Mouse (Mus musculus): ENCODE measurements at regions not wholly inside any gene's neighbourhood (a gene's known extent, or its start where the extent isn't known, plus 50 kb on each side); places are given as distances from the start of the nearest gene placed in this dataset.

DNA sequence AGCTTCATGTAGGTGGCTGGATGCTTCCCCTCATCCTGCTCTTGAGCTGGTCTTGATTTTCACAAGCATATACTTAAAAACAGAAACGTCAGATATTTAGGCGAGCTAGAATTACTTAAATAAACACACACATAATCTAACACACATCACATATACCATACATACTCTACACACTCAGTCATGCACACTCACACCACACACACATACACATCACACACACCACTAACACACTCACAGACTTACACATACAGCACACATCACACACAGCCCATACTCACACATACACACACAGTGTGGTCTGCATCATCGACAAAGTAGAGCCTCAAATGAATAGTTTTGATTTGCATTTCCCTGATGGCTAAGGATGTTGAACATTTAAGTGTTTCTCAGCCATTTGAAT is 116.9 kb downstream of the Spry2 start:
- no peak for DNase-seq (ENCODE audit: low read depth, low spot score)

DNA sequence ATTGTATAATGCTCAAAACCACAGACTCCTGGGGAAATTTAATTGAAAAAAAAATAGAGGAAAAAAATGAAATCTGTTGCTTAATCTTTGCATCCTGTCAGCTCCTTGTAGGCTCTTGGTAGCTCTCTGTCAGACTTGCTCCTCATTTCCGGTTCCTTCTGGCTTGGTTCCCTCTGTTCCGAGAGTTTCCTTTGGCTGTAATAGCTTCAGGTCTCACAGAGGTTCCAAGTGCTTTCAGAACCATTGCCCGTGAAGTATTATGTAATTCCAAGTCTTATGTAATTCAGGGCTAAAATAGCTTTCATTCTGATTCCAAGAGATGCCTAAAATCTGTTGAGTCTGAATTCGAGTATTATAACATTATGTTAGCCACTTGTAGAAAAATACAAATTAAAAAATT is 117.3 kb downstream of the Spry2 start:
- no peak for DNase-seq (ENCODE audit: low read depth, low spot score)

DNA sequence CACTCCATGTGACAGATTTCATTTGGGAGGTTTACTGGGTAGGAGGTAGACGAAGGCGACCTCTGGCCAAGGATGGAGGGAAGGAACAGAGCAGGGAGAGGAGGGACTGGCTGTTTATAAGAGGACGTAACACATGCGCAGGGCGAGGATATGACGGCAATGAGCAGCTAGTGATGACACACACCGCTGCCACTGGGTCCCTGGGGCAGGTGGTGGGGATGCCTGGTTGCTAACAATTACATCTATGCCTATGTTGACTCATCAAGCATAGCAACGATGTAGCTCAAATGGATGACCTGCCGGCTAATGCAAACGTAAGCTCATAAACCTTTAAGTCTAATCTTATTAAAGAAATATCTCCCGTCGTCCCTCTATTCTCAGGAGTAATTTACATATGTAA is 122.9 kb downstream of the Spry2 start:
- no peak for DNase-seq (ENCODE audit: low read depth, low spot score)

DNA sequence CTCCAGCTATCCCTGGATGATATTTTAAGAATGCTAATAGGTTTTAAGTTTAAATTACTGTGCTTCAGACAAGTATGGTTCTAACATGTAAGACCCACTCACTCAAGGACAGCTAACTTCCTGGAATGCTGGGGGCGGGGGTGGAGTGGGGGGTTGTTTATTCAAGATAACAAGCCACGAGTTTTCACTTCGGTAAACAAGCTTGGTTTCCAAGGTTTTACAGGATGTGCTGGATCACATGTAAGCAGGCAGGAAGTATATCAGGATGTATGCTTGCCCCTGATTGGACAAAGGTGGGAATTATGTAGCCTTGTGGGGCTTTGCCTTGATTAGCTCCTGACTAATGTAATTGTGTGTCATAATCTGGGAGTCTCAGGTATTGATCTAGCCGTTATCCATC is 129.5 kb downstream of the Spry2 start:
- DNase-seq (ENCODE audit: low read depth, low spot score) = no peak

DNA sequence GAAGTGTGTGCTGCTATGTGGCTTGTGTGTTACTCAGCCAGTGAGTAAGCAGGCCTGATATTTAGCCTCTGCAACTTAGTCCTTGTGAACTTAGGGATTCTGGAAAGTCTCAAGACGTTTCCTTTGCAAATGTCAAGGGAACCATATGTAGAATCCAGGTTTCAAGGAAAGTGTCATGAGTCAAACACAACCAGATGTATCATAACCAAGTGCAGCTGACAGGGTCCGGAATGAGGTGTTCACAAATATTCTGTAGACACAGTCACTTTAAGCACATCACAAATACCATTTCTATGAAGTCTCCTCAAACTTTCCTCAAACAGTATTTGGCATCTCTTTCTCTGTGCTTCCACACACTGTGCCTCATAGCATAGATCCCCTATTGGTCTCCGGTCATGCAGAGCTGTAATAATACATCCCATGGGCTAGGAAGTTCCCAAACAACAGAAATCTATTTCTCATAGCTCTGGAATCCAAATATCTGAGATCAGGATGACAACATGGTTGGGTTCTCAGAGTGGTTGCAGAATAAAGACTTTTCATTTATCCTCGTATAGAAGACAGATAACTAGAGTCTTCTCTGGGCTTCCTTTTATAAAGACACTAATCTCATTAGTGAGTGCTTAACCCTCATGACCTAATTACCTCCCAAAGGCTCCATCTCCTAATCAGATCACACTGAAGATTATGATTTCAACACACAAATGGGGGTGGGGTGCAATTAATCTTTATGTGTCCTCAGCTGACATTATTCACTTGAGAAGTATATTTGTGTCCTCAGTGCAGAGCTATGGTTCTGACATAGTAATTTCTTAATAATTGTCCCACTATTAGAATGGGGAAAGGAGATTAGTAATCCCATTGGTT is 143.9 kb downstream of the Spry2 start:
- DNase-seq (ENCODE audit: low read depth, low spot score) = no peak

DNA sequence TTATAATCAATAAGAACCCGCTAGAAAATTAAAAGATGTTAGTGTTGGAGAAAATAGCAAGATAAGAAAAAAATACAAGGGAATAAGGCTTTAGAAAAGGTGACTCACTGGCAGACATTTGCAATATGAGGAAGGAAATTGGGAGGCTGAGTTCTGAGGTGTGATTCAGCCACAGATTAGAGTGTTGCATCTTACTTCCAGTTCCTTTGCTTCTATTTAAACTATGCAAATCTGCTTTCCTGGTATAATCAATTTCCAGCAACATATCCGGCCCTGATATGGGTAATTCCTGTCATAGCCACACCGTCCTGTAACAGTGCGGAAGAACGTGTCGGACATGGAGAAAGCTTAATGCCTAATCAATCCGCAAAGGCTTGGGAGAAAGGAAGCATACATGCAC is 144.9 kb downstream of the Spry2 start:
- no peak for DNase-seq (ENCODE audit: low read depth, low spot score)

DNA sequence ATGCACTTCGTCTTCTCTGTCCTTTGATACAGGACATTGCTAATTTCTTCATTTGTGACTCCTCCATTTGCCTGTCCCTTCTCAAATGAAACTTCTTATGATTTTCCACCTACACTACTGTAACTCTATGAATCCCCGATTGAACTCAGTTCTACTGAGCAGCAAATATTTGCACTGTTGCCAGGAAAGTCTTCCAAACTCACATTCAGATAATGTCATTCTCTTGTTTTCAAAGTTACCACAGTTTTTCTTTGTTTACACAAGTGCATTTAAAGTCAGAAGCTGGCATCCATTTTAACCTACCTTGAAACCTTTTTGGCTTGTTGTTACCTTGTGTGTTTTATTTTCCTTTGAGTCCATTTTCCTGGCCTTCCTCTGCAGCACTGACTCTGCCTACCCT is 152.0 kb downstream of the Spry2 start:
- DNase-seq (ENCODE audit: low read depth, low spot score) = no peak

DNA sequence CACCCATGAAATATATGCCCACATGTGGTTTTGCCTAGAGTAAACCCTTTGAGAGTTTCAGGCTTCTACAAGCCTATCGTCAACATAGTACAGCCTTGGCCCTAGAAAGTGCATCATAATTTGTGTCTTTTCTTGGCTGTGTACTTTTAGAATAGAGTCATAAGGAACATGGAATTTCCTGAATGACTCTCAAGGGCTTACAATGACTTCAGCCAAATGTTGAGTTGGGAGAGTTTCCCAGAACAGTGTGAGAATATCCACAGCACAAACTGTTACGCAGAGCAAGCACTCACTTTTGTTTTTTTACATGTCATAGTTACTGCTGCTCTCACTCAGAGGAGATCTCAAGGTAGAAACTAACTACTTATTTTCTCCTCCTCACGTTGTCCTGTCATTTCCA is 152.5 kb downstream of the Spry2 start:
- no peak for DNase-seq (ENCODE audit: low read depth, low spot score)

DNA sequence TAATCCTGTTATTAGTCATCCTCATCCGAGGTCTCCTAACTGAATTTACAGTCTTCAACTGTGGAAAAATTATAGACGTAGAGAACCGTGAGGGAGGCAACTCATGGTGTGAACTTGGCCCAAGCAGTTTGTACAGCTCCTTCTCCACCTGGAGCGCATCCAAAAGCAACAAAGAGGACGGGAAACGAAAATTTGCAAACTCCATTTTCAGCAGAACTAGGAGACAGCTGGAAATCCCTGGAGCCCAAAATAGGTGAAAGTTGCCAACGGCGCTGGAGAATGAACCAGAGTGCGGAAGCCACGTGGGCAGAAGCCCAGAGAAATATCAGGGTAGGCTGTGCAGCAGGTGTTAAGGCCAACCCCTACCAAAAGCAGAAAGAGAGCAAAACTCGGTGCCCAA is 155.7 kb downstream of the Spry2 start:
- DNase-seq (ENCODE audit: low read depth, low spot score) = no peak

DNA sequence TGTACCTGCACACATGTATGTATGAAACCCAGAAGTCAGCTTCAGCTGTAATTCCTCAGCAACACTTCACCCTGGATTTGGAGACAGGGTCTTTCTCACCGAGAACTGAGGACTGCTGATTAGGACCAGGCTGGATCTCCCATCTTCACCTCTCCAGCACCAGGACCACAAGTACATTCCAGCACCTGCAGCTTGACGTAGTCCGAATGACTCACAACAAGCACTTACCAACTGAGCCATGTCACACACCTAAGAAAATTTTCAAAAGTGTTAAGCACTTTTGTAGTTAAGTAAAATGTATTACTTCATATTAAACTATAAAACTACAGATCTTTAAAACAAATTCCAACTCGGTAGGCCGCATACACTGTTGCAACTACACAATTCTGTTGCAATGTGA is 158.1 kb downstream of the Spry2 start:
- DNase-seq (ENCODE audit: low read depth, low spot score) = no peak

DNA sequence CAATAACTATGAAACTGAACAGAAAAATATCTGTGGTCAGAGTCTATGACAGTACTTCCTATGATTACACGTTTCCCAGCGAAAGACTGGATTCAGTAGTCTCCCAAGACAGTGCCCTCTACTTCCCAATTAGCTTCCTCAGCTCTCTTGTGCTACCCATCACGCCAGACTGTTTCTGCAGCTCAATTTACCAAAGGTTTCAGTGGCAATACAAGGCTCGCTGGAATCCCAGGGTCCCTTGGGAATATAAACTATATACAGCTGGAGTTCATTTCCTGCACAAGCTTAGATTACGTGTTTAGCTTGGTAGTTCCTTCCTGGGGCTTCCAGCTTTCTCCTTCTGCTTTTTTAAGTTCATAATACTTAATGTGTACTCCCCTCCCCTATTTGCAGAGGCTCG is 160.3 kb downstream of the Spry2 start:
- no peak for DNase-seq (ENCODE audit: low read depth, low spot score)

DNA sequence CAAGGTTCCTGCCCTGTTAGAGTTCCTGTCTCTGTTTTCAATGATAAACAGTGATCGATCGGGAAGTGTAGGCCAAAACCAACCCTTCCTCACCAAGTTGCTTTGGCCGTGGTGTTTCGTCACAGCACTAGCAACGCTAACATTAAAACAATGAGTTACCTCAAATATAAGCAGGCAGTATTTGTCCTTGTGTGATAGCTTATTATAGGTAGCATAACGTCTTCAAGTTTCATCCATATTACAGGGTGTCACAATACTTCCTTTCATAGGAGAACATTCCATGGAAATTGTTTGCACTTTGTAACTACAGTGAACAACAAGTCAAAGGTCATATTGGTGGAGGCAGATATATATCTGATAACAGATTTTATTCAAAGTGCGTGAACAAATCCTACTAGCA is 162.3 kb downstream of the Spry2 start:
- no peak for DNase-seq (ENCODE audit: low read depth, low spot score)

DNA sequence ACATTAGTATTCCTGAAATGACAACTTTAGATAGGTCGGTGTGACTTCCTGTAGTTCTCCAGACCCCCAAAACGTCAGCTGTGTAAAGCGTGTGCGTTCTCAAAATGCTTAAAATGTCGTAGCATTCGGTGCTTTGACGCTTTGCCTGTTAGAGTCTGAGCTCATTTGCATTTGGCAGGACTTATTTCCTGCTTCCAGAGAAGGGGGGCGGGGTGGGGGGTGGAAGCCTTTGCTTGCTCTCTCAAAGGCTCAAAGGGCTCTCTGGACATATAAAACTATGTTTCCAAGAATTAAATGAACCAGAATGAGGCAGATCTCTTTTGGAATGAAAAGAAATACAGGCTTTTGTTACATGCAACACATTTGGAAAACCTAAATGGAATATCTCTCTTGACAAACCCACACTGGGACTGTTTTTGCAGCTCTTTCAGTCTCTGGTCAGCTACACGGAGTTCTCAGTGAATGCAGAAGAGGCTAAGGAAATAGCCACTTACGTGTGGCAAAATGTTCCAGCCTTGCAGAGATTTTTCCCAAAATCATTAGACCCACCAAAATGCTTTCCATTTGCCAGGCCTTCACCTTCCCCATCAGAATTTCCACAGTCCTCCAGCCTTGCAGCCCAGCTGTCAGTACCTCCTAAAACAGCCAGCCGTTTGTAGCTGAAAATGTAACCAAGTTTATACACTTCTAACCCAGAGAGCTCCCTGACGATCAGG is 163.4 kb downstream of the Spry2 start:
- peak; percentile 29 for DNase-seq (ENCODE audit: low read depth, low spot score)

DNA sequence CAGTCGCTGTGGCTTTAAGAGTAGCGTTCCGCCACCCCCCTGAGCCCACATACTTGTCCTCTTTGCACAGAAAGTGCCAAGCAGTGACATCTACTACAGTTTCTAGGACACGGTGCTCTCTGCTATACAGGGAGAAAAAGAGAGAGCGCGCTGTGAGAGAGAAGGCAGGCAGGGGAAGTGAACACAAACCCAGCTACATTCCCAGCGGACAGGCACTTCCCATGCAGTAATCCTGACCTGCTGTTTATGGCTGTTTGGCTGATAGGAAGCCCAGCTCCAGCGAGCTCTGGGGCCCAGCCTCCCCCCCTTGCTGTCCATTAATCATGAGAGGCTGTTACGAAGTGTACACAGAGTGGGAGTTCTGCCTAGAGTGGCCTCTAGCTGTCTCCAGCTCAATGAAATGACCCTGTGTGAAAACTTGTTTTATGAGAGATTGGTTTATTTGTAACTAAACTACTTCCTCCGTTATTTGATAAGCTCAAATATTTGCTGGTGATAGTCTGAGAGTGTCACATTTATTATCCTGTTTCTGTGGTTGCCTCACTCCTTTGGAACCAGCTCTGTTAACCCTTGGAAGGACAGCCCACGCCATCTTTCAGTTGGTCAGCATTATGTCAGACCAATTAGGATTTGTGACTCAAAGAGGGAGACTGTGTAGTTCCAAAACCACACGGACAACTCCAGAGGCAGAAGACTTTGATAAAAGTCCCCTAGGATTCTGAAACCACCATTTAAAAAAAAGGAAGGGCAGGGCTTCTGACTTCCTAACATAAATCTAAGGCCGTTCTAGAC is 164.2 kb downstream of the Spry2 start:
- peak; percentile 20 for DNase-seq (ENCODE audit: low read depth, low spot score)

DNA sequence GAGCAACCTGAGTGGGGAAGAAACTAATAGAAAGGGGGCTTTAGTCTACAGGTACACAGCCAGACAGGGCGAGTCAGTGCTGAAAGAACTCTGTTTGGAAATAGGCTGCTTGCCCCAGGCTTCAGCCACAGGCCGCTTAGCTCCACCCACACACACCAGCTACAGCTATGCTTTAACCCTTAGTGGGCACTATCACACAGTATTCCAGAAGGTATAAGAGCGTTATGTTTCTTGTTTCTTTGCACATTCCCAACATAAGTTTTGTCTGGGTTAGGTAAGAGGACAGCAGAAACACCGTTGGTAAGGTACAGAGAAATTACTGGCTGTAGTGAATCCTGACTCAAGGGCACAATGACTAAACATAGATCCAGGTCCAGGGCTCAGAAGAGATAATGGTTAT is 165.8 kb downstream of the Spry2 start:
- peak; percentile 25 for DNase-seq (ENCODE audit: low read depth, low spot score)

DNA sequence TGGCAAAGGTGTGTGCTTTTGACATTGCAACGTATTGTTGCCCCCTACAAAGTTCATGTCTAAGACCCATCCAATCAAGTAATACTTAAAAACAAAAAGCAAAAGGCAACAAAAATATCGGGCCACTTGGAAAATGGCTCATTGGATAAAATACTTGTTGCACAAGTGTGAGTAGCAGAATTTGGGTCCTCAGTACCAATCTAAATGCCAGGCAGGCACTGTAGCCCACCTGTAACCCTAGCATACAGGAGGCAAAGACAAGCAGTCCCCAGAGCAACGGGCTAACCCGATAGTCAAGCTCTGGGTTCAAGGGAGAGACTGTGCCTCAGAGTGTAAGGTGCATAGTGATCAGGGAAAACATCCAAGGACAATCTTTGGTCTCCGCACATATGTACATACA is 167.8 kb downstream of the Spry2 start:
- no peak for DNase-seq (ENCODE audit: low read depth, low spot score)

DNA sequence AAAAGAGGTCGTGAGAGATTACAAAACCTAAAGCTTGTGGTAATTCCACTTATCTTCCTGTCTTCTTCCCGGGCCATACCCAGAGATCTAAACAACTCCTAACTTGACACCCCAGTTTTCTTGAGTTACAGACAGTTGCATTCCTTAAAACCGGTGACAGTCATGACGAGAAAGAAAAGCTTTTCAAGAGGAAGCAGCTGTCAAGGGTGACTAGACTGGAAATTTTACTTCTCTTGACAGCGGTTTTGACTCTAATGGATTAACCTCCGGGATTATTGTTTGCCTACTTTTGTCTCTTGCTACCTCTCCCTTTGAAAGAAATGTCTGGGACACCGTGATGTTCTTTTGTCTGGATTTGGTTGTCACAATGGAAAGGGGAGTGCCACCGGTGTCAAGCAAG is 170.9 kb downstream of the Spry2 start:
- DNase-seq (ENCODE audit: low read depth, low spot score) = no peak

DNA sequence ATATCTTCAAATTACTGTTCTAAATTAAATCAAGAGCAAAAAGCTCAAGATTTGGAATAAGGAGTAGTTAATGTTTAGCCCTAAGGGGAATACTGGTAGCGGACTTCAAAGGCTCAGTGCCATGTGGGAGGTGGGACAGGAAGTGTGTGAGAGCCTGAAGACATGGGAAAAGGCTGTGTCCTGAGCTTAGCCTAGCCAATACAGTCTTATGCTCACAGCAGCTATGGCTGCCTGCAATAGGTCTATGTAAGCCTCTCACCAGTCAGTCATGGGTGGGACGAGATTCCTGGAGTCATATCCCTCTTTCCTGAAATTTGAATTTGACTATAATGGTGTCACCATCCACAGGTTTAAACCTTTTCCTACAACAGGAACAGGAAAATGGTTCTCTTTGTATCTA is 173.7 kb downstream of the Spry2 start:
- DNase-seq (ENCODE audit: low read depth, low spot score) = no peak

DNA sequence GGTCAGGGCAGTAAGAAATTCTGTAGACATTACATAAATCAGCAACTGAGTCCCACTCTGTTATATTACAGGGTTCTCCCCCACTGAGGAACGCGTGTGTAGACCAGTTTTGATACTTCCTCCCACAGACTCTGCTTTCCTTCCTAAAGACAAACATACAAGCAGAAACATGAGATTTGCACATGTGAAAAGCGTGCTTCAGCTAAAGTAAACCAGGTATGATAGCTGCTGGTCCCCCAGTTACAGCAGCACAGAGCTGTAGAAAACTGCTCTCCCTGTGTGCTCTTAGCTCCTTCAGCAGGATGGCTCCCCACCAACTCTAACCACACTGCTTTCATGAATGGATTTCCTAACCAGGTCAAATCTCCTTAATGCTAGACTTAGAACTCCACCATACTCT is 175.0 kb downstream of the Spry2 start:
- DNase-seq (ENCODE audit: low read depth, low spot score) = no peak

DNA sequence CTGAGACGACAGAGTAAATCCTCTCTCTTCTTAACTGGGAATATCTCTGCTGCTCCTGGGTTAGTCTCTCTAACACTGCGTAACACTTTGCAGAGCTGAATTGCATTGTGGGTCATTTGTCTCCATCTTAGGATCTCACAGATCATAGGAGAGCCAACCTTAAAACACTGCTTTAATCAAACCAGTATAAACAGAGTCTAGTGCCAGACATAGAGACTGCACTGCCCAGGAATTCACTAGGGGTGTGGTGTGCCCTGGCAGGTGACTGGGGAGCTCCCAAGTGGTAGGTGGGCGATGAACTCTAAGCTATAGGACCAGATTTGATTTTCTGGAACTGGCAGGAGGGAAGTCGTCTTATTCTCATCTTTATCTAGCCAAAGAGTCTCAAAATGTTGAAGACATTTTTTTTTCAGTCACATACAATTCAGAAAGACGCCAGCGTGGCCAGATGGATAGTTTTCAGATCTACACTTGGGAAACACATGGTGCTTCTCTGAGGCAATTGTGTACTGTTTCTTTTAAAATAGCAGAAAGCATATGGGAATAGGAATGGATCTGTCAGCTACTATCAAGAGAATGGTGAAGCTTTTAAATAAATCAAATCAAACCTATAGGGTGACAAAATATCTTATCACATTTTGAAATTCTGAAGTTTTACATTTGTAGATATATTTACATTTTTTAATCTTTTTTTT is 175.7 kb downstream of the Spry2 start:
- DNase-seq (ENCODE audit: low read depth, low spot score) = no peak

DNA sequence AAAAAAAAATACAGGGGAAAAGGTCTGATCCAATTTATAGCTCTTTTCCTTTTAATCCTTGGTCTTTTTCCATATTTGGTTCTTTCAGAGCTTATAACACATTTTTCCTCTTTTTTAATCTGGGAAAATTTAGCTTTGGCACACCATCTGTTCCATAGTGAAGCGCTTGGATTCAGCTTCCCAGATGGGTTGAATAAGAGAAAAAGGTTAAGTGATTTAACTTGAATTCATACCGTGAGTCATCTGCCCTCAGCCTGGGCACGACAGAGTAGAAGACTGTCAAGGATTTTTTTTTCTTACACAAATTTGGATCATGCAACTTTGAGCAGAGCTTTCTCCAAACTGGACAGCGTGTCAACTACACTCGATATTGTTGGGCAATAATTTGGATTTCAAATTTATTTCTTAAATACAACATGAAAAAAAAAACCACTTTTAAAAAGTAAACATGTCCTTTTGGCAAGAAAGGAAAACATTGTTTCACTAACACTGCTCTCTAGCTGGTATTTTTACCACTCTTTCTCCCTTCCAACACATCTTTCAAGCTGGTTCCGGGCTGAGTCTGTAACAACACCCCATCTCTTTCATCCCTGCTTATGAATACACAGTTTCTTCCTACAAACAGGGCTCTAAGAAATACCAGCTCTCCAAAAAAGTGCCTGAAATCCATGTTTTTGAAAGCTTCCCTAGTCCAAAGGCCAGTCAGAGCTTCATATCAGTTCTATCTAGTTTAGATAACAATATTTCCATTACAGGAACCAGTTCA is 177.8 kb downstream of the Spry2 start:
- DNase-seq (ENCODE audit: low read depth, low spot score) = no peak
